Mouse (Mus musculus): Measurements from ENCODE around the gene Lexm. TPM values are rescaled to one million over a fixed set of nuclear protein-coding genes. Genes with fewer than 3 reads are reported as not detected.
A peak's percentile ranks its signal among the peaks of the same experiment; 100 is the strongest.

The Lexm gene
- total RNA-seq, 2 experiments from 2014 or later, result not detected

GRCm38 (mm10) chr4:106627809-106628208 lies 10.8 kb upstream of the Lexm start:
- ATAC-seq (ENCODE audit: poor library complexity, severe bottlenecking), result no peak

- ATAC-seq (ENCODE audit: poor library complexity, severe bottlenecking), result no peak
Measured at GRCm38 (mm10) chr4:106624271-106624670, 7.2 kb upstream of the Lexm start.

GRCm38 (mm10) chr4:106622712-106623111 lies 5.7 kb upstream of the Lexm start:
- no peak for ATAC-seq (ENCODE audit: poor library complexity, severe bottlenecking)

GRCm38 (mm10) chr4:106622030-106622493 lies 5.0 kb upstream of the Lexm start, which contains the start of gene Ttc22:
Gene Ttc22, plus strand, starts transcription at chr4:106622432.
- ATAC-seq (ENCODE audit: poor library complexity, severe bottlenecking), result no peak

GRCm38 (mm10) chr4:106621428-106621827 lies 4.4 kb upstream of the Lexm start:
- ATAC-seq (ENCODE audit: poor library complexity, severe bottlenecking), result no peak

GRCm38 (mm10) chr4:106618898-106619297 lies 1.9 kb upstream of the Lexm start:
- ATAC-seq (ENCODE audit: poor library complexity, severe bottlenecking), result no peak

GRCm38 (mm10) chr4:106615637-106616036 lies 1.4 kb downstream of the Lexm start:
- no peak for ATAC-seq (ENCODE audit: poor library complexity, severe bottlenecking)

- no peak for ATAC-seq (ENCODE audit: poor library complexity, severe bottlenecking)
Measured at GRCm38 (mm10) chr4:106614881-106615280, 2.2 kb downstream of the Lexm start.

GRCm38 (mm10) chr4:106614180-106614797 lies 2.8 kb downstream of the Lexm start:
- ATAC-seq (ENCODE audit: poor library complexity, severe bottlenecking), result peak; percentile 51

GRCm38 (mm10) chr4:106613560-106613959 lies 3.5 kb downstream of the Lexm start:
- no peak for ATAC-seq (ENCODE audit: poor library complexity, severe bottlenecking)

GRCm38 (mm10) chr4:106613105-106613504 lies 3.9 kb downstream of the Lexm start:
- no peak for ATAC-seq (ENCODE audit: poor library complexity, severe bottlenecking)

- no peak for ATAC-seq (ENCODE audit: poor library complexity, severe bottlenecking)
Measured at GRCm38 (mm10) chr4:106607905-106608304, 9.1 kb downstream of the Lexm start.

GRCm38 (mm10) chr4:106606639-106607554 lies 10.1 kb downstream of the Lexm start:
- no peak for ATAC-seq (ENCODE audit: poor library complexity, severe bottlenecking)

GRCm38 (mm10) chr4:106600770-106601169 lies 16.3 kb downstream of the Lexm start:
- ATAC-seq (ENCODE audit: poor library complexity, severe bottlenecking), result no peak

GRCm38 (mm10) chr4:106599415-106599814 lies 17.6 kb downstream of the Lexm start:
- ATAC-seq (ENCODE audit: poor library complexity, severe bottlenecking), result no peak

GRCm38 (mm10) chr4:106597741-106598140 lies 19.3 kb downstream of the Lexm start:
- no peak for ATAC-seq (ENCODE audit: poor library complexity, severe bottlenecking)

GRCm38 (mm10) chr4:106597055-106597454 lies 20.0 kb downstream of the Lexm start:
- no peak for ATAC-seq (ENCODE audit: poor library complexity, severe bottlenecking)

- no peak for ATAC-seq (ENCODE audit: poor library complexity, severe bottlenecking)
Measured at GRCm38 (mm10) chr4:106596200-106596599, 20.8 kb downstream of the Lexm start.

- no peak for ATAC-seq (ENCODE audit: poor library complexity, severe bottlenecking)
Measured at GRCm38 (mm10) chr4:106593636-106594035, 23.4 kb downstream of the Lexm start.

GRCm38 (mm10) chr4:106590871-106591270 lies 26.2 kb downstream of the Lexm start:
- ATAC-seq (ENCODE audit: poor library complexity, severe bottlenecking), result no peak

GRCm38 (mm10) chr4:106590142-106590541 lies 26.9 kb downstream of the Lexm start:
- 0 out of 2 replicates have a peak, but pooled peaks have one; percentile 24 for ATAC-seq (ENCODE audit: poor library complexity, severe bottlenecking)

GRCm38 (mm10) chr4:106587075-106587474 lies 30.0 kb downstream of the Lexm start:
- ATAC-seq (ENCODE audit: poor library complexity, severe bottlenecking), result no peak

All from megakaryocyte, adult 5-6 weeks (primary cell).